Mouse (Mus musculus): ENCODE results near the gene Cnih2.

DNA sequence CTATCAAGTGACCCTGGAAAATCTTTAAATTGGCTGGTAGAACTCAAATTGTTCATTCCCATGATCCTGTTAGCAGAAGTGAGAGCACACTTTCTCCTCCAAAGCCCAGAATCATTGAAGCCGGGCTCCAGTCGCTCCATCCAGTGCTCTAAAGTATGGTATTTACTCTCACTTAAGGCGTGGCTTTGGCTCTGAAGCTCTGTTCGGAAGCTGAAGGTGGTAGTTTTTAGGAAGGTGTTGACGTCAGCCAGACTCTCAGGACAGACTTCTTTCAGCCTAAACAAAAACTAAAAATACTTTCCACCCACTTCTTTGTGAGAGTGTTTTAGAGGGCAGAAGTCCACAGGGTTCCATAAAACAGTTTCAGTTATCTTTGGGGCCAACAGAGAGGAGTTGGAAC lies 24.8 kb downstream of the Cnih2 start:
- TF ChIP-seq CTCF (conservative IDR thresholded peaks at IDR 0.05 in 1 of 2, IDR thresholded peaks at IDR 0.05 in 1 of 2; ENCODE audit: low read depth in 2 of 2, low read length in 2 of 2) (no peak), ZC3H11A (IDR thresholded peaks at IDR 0.05; ENCODE audit: low read depth, low read length) (no peak), POLR2A (IDR thresholded peaks at IDR 0.05; ENCODE audit: low read depth, low read length) (no peak), GABPA (IDR thresholded peaks at IDR 0.05; ENCODE audit: insufficient replicate concordance, low read depth, low read length) (no peak), USF1 (IDR thresholded peaks at IDR 0.05; ENCODE audit: low read depth, low read length) (no peak), TBP (conservative IDR thresholded peaks at IDR 0.05; ENCODE audit: low read depth, low read length) (no peak), BHLHE40 (IDR thresholded peaks at IDR 0.05; ENCODE audit: low read depth, low read length) (no peak), ELF1 (IDR thresholded peaks at IDR 0.05; ENCODE audit: low read depth, low read length) (no peak), CHD2 (IDR thresholded peaks at IDR 0.05; ENCODE audit: low read length) (no peak), JUND (conservative IDR thresholded peaks at IDR 0.05; ENCODE audit: low read depth, low read length) (no peak), MAX (IDR thresholded peaks at IDR 0.05; ENCODE audit: low read length) (no peak), MAFK (IDR thresholded peaks at IDR 0.05; ENCODE audit: insufficient replicate concordance, low read length) (no peak), TCF12 (IDR thresholded peaks at IDR 0.05; ENCODE audit: low read depth, low read length) (no peak), MEF2A (IDR thresholded peaks at IDR 0.05; ENCODE audit: borderline replicate concordance, low read depth, low read length) (no peak)
